29 mouse cellular contexts compared by ENCODE assay signal in genomic region chr9:61901574-61901973, GRCm38 (mm10). TPM values are rescaled to one million over a fixed set of nuclear protein-coding genes. Genes with fewer than 3 reads are reported as not detected.
DNase-seq lines count a peak whose midpoint lies in the region; ATAC-seq lines count a peak whose summit lies in the region.
"Had no signal": no experiment of that assay in that cellular context is flagged by ENCODE, and none has a peak within 500 bp of the region (broad histone marks: within the 10 kb centered on the region; RNA-seq: fewer than 3 reads in every experiment).

No protein-coding gene starts in this region.

- H3K4me3 ChIP-seq in embryonic facial prominence, embryonic 12.5 days, result no peak overlapping the region
- H3K4me3 ChIP-seq in embryonic facial prominence, embryonic 10.5 days, result no peak overlapping the region
- H3K4me3 ChIP-seq: embryonic facial prominence, embryonic 15.5 days; forebrain, embryonic 12.5 days; forebrain, embryonic 15.5 days; heart, embryonic 12.5 days; heart, embryonic 15.5 days; hindbrain, embryonic 13.5 days; intestine, embryonic 15.5 days had no signal

- WGBS in embryonic facial prominence, embryonic 12.5 days, result 71% methylated on average over 4 of the region's 4 CpGs
- WGBS in embryonic facial prominence, embryonic 10.5 days, result 77% methylated on average over 4 of the region's 4 CpGs

- peak; percentile 25; the same call in 1 of the 2 replicates for ATAC-seq in embryonic facial prominence, embryonic 12.5 days (ENCODE audit: insufficient number of reproducible peaks, insufficient read depth, low FRiP score, low TSS enrichment)
- peak; percentile 45 for ATAC-seq in common myeloid progenitor, adult 5-6 weeks (replicated peaks; ENCODE audit: low read depth, poor library complexity, severe bottlenecking)
- peak; percentile 32; the same call in 1 of the 2 replicates for ATAC-seq in megakaryocyte progenitor cell, adult 5-6 weeks (replicated peaks; ENCODE audit: poor library complexity)
- ATAC-seq: activated CD4-positive, CD25-positive, alpha-beta regulatory T cell, adult 4 months; CD4-positive, CD25-positive, alpha-beta regulatory T cell, adult 4 months; forebrain, embryonic 15.5 days; intestine, embryonic 15.5 days had no signal

- H3K9ac ChIP-seq in embryonic facial prominence, embryonic 12.5 days, result no peak overlapping the region
- H3K9ac ChIP-seq: embryonic facial prominence, embryonic 15.5 days; forebrain, embryonic 12.5 days; forebrain, embryonic 15.5 days; heart, embryonic 12.5 days; heart, embryonic 15.5 days; intestine, embryonic 15.5 days had no signal

- no peaks in the 10 kb centered on the region for H3K36me3 ChIP-seq in embryonic facial prominence, embryonic 12.5 days
- no peaks in the 10 kb centered on the region for H3K36me3 ChIP-seq in embryonic facial prominence, embryonic 10.5 days (replicated peaks)
- H3K36me3 ChIP-seq: embryonic facial prominence, embryonic 15.5 days; forebrain, embryonic 12.5 days; forebrain, embryonic 15.5 days; heart, embryonic 12.5 days; heart, embryonic 15.5 days; hindbrain, embryonic 13.5 days; intestine, embryonic 15.5 days had no signal

- H3K4me2 ChIP-seq in embryonic facial prominence, embryonic 12.5 days (replicated peaks), result no peak overlapping the region
- H3K4me2 ChIP-seq: embryonic facial prominence, embryonic 15.5 days; forebrain, embryonic 12.5 days; forebrain, embryonic 15.5 days; heart, embryonic 12.5 days; heart, embryonic 15.5 days; hindbrain, embryonic 13.5 days; intestine, embryonic 15.5 days had no signal

- H3K9me3 ChIP-seq in embryonic facial prominence, embryonic 12.5 days, result no peaks in the 10 kb centered on the region
- no peaks in the 10 kb centered on the region for H3K9me3 ChIP-seq in embryonic facial prominence, embryonic 10.5 days
- H3K9me3 ChIP-seq: embryonic facial prominence, embryonic 15.5 days; forebrain, embryonic 12.5 days; forebrain, embryonic 15.5 days; heart, embryonic 12.5 days; heart, embryonic 15.5 days; hindbrain, embryonic 13.5 days; intestine, embryonic 15.5 days had no signal

- H3K27me3 ChIP-seq in embryonic facial prominence, embryonic 12.5 days, result peaks cover 15% of the 10 kb centered on the region; the same call in 1 of the 2 replicates
- peaks cover 45% of the 10 kb centered on the region for H3K27me3 ChIP-seq in embryonic facial prominence, embryonic 10.5 days (replicated peaks; ENCODE audit: low read depth, poor library complexity, severe bottlenecking)

- no peak overlapping the region for H3K27ac ChIP-seq in embryonic facial prominence, embryonic 12.5 days
- H3K27ac ChIP-seq in embryonic facial prominence, embryonic 10.5 days (replicated peaks), result no peak overlapping the region
- H3K27ac ChIP-seq: embryonic facial prominence, embryonic 15.5 days; forebrain, embryonic 12.5 days; forebrain, embryonic 15.5 days; heart, embryonic 15.5 days; hindbrain, embryonic 13.5 days; intestine, embryonic 15.5 days had no signal

- no peak for DNase-seq in embryonic facial prominence, embryonic 10.5 days (ENCODE audit: low spot score)
- DNase-seq in A20 (ENCODE audit: low read depth, low spot score), result peak; percentile 72
- DNase-seq in left cerebral cortex, adult 9 months (ENCODE audit: low spot score in 2 of 2), result no peak
- no peak for DNase-seq in cerebellum, adult 9-10 months
- DNase-seq in urinary bladder, postnatal 10 days (ENCODE audit: low spot score), result no peak
- DNase-seq: adrenal gland, adult 8-10 months; adrenal gland, postnatal 25 days; cerebellum, adult 11-12 months; cerebellum, adult 8-10 months; cerebellum, postnatal 25 days; embryo, embryonic 11 days; gastrocnemius, postnatal 10 days; gastrocnemius, postnatal 36 days; heart, adult 11 months; heart, postnatal 10 days; heart, postnatal 4 days; kidney, adult 18-20 months had no signal

- peaks cover 20% of the 10 kb centered on the region; the same call in 1 of the 2 replicates for H3K4me1 ChIP-seq in embryonic facial prominence, embryonic 12.5 days
- H3K4me1 ChIP-seq in embryonic facial prominence, embryonic 10.5 days, result peaks cover 62% of the 10 kb centered on the region
- H3K4me1 ChIP-seq: heart, embryonic 15.5 days had no signal

RNA-seq across cellular contexts. Expression of gene Rplp1, which starts 12.8 kb away (rescaled TPM):
- polyA plus RNA-seq in embryonic facial prominence, embryonic 12.5 days (2016; fragmentation: Nextera tagmentation; extraction: Ambion mirVana), result 1,059 and 1,095 TPM in 2 replicates
- polyA plus RNA-seq in embryonic facial prominence, embryonic 10.5 days (2016; fragmentation: Nextera tagmentation; extraction: Ambion mirVana), result 1,152 and 1,189 TPM in 2 replicates
- 4,884 and 5,218 TPM in 2 replicates for total RNA-seq in common myeloid progenitor, adult 5-6 weeks (2017)
- 3,301 and 3,503 TPM in 2 replicates for total RNA-seq in megakaryocyte progenitor cell, adult 5-6 weeks (2015)
- 5,104 and 5,789 TPM in 2 replicates for total RNA-seq in megakaryocyte progenitor cell, adult 5-6 weeks (2017)

RNA-seq across cellular contexts. Expression of gene Kif23, which starts 45.0 kb away (rescaled TPM):
- polyA plus RNA-seq in embryonic facial prominence, embryonic 12.5 days (2016; fragmentation: Nextera tagmentation; extraction: Ambion mirVana), result 110 and 112 TPM in 2 replicates
- polyA plus RNA-seq in embryonic facial prominence, embryonic 10.5 days (2016; fragmentation: Nextera tagmentation; extraction: Ambion mirVana), result 112 and 118 TPM in 2 replicates
- total RNA-seq in common myeloid progenitor, adult 5-6 weeks (2017), result 229 and 241 TPM in 2 replicates
- total RNA-seq in megakaryocyte progenitor cell, adult 5-6 weeks (2015), result 106 and 127 TPM in 2 replicates
- total RNA-seq in megakaryocyte progenitor cell, adult 5-6 weeks (2017), result 170 and 190 TPM in 2 replicates
